Mouse (Mus musculus): ENCODE measurements around the gene Pgls.

DNA sequence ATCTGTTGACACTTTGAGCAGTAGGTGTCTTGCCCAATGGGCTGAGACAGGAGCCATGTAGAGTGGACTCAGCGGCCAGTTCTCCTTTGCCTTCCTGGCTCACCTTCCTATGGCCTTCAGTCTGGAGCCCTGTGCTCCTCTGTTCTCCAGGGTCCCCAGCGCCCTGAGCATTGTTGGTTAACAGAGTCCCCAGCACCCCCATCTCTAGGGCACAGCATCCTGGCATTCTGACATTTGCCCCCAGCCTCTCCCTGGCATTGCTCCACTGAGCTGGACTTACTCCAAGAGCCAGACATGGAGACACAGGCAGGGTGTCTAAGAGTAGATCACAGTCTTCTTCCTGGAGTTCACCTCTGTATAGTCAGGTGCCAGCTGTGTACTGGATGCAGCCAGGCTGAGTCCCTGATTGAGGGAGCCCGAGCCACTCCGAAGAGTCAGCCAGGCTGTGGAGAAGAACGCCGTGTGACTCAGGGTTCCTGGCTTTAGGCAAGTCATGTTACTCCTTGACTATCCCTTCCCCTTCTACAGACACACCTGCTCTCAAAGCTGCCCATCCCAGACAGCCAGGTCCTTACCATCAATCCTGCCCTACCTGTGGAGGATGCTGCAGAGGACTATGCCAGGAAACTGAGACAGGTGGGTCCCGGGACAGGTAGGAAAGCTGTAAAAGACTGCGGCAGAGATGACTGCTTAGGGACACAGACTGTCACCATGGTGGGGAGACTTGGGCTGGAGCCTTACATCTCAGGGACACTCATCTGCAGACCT is 1.8 kb downstream of the Pgls start:
- TF ChIP-seq CTCF (IDR thresholded peaks at IDR 0.05; ENCODE audit: extremely low read depth, insufficient read length, insufficient replicate concordance, low read depth, low read length) (no peak), POLR2A (IDR thresholded peaks at IDR 0.05; ENCODE audit: low read depth, low read length) (no peak)
